Mouse (Mus musculus) erythroblast, embryonic 14.5 days (primary cell): ENCODE data around the gene Tmigd3.

ENCODE experiments used
- GATA1 ChIP-seq: IDR thresholded peaks from 2 replicates; pipeline ENCODE4 v1.6.1; 2012; ENCODE audit warnings: low read length, inconsistent platforms, mixed read lengths
- TAL1 ChIP-seq: IDR thresholded peaks from 3 replicates; pipeline ENCODE4 v1.6.1; 2012; ENCODE audit warnings: low read length, inconsistent platforms, mixed read lengths

DNA sequence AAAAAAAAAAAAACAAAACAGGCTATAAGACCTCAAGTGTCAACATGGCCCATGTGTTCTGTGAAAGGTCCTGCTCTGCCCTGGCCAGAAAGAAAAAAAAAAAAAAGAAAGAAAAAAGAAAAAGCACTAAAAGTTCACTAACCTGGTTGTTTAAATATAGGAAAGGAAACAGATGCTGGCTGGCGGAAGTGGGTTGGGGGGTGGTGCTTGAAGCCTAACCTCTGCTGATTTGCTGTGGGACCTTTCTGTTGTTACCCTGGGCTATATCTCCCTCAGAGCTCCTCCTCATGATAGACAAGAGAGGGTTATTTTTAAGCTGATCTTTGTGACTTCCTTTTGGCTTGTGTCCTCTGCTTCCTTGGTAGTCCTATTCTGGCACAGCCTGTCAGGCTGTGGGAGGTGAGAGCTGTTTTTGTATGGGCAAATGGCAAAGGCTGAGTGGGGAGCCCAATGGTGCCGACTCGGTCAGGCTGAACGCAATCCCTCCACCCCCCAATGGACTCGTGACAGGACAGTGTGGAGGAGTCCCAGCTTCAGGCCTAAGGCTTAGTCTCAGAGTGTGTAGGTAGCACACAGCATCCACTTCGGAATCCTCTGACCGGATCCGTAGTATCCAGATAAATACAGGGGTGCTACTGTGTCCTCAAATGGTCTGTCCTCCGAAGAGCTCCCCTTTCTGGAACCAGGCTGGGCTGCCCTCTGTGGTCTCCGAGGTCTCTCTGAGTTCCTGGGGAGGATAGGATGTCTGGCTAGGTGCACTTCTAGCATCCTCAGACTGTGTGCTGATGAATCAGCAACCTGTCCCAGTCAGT, 21.3 kb downstream of the Tmigd3 start:
- TF ChIP-seq GATA1 (no peak), TAL1 (no peak)
